Mouse (Mus musculus): ENCODE measurements around the gene Stbd1.

- no peak for TF ChIP-seq CTCF (conservative IDR thresholded peaks at IDR 0.05; ENCODE audit: insufficient read depth, insufficient read length, low read depth, low read length)
- TF ChIP-seq POLR2A (IDR thresholded peaks at IDR 0.05; ENCODE audit: low read depth, low read length), result no peak
These were observed 46.9 kb upstream of the Stbd1 start for GRCm38 (mm10) chr5:92555905-92556304.
